Mouse (Mus musculus) erythroblast, embryonic 14.5 days (primary cell): Measurements from ENCODE around the gene Cd4.

ENCODE experiments used
- GATA1 ChIP-seq: IDR thresholded peaks from 2 replicates; pipeline ENCODE4 v1.6.1; 2012; ENCODE audit warnings: low read length, inconsistent platforms, mixed read lengths
- TAL1 ChIP-seq: IDR thresholded peaks from 3 replicates; pipeline ENCODE4 v1.6.1; 2012; ENCODE audit warnings: low read length, inconsistent platforms, mixed read lengths

DNA sequence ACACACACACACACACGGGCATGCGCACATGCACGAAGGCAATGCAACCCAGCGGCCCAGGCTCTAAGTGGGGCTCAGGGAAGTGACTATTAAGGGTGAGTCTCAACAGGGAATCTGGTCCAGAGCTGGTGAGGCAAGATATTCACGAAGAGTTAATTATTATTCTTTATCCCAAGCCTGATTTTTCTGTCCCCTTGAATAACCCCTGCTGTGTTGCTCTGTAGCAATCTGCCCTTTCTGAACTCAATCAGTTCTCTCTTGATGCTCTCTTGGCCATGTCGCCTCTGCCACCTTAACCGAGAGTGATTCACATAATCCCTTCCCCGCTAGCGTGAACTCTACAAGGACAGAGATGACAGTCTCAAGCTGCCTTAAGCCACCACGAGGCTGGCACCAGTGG lies 4.7 kb downstream of the Cd4 start:
- no peak for TF ChIP-seq GATA1
- TF ChIP-seq TAL1, result no peak
